Mouse (Mus musculus) liver, embryonic 14.5 days (tissue): ENCODE measurements at regions not wholly inside any gene's neighbourhood (a gene's known extent, or its start where the extent isn't known, plus 50 kb on each side); places are given as distances from the start of the nearest gene placed in this dataset.

Experiments
- CTCF ChIP-seq: IDR thresholded peaks from 2 replicates; pipeline ENCODE4 v1.5.1; 2016; ENCODE audit warnings: antibody characterized with exemption, low read depth, control low read depth
- EP300 ChIP-seq: IDR thresholded peaks from 2 replicates; pipeline ENCODE4 v1.6.1; 2016; ENCODE audit warnings: antibody characterized with exemption, low read depth

DNA sequence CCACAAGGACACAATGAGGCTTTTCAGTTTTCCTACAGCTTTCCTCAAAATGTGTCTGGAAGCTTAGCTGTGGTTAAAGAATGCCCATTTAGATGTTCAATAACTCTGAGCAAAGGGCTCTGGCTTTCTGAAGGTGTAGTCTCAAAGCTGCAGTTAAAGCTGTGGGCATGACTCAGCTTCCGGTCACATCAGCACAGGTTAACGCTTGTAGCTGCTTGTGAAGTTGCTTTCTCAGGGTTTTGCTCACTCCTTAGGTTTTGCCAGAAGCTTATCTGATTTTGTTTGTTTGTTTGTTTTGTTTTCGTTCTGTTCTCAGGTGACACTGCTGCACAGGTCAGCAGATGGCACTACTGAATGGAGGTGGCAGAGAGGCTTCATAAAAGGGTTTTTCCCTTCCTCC, 444.2 kb downstream of the Ets1 start:
- TF ChIP-seq CTCF (no peak), EP300 (no peak)
